Mouse (Mus musculus) G1E (cell line): ENCODE results near the gene Naa20.

Experiments
- CTCF ChIP-seq: IDR thresholded peaks from 2 replicates; pipeline ENCODE4 v1.5.1; 2012; ENCODE audit warnings: low read depth, low read length, inconsistent platforms, mixed read lengths
- GATA1 ChIP-seq: IDR thresholded peaks from 2 replicates; pipeline ENCODE4 v1.6.1; 2012; ENCODE audit warnings: borderline replicate concordance, low read length, inconsistent platforms, mixed read lengths
- TAL1 ChIP-seq: conservative IDR thresholded peaks from 2 replicates; pipeline ENCODE4 v1.6.1; 2012; ENCODE audit warnings: low read depth, low read length, inconsistent platforms, mixed read lengths

GRCm38 (mm10) chr2:145905156-145905555 is 3.3 kb downstream of the Naa20 start:
- TF ChIP-seq CTCF = no peak
- no peak for TF ChIP-seq GATA1
- TF ChIP-seq TAL1 = no peak
